Mouse (Mus musculus) midbrain, embryonic 16.5 days (tissue): ENCODE results near the gene Zfp318. TPM values are rescaled to one million over a fixed set of nuclear protein-coding genes. Genes with fewer than 3 reads are reported as not detected.

Experiments used
- ATAC-seq: fragments of 200-750 bp; cut with Nextera tagmentation; 2 replicates; pipeline ENCODE4 v1.8.0; 2017; ENCODE audit warnings: moderate TSS enrichment
- H3K27ac ChIP-seq: fragments of 300-500 bp; sonication (generic); 2 replicates; pipeline ENCODE4 v1.5.1; 2014; ENCODE audit warnings: mild to moderate bottlenecking, low read length, mixed read lengths
- H3K27me3 ChIP-seq: fragments of 300-500 bp; sonication (generic); 2 replicates; pipeline ENCODE4 v1.6.1; 2014; ENCODE audit warnings: low read depth, low read length, mixed read lengths; ENCODE audit not compliant: control insufficient read depth, insufficient read depth
- H3K36me3 ChIP-seq: fragments of 300-500 bp; sonication (generic); 2 replicates; pipeline ENCODE4 v1.6.1; 2014; ENCODE audit warnings: mild to moderate bottlenecking, low read length, moderate library complexity, mixed read lengths; ENCODE audit not compliant: control insufficient read depth, insufficient read depth
- H3K4me1 ChIP-seq: fragments of 300-500 bp; sonication (generic); 2 replicates; pipeline ENCODE4 v1.6.1; 2014; ENCODE audit warnings: mild to moderate bottlenecking, low read length, mixed read lengths; ENCODE audit not compliant: control insufficient read depth, insufficient read depth
- H3K4me2 ChIP-seq: fragments of 300-500 bp; sonication (generic); 2 replicates; pipeline ENCODE4 v1.6.1; 2014; ENCODE audit warnings: mild to moderate bottlenecking, low read length, mixed read lengths
- H3K4me3 ChIP-seq: fragments of 300-500 bp; sonication (generic); 2 replicates; pipeline ENCODE4 v1.5.1; 2014; ENCODE audit warnings: low read depth, mild to moderate bottlenecking, low read length, moderate library complexity, mixed read lengths
- H3K9ac ChIP-seq: fragments of 300-500 bp; sonication (generic); 2 replicates; pipeline ENCODE4 v1.6.1; 2014; ENCODE audit warnings: low read depth, low read length, mixed read lengths
- H3K9me3 ChIP-seq: fragments of 300-500 bp; sonication (generic); replicated peaks from 2 replicates; pipeline ENCODE4 v1.6.1; 2014; ENCODE audit warnings: mild to moderate bottlenecking, low read length, mixed read lengths; ENCODE audit not compliant: control insufficient read depth, poor library complexity, severe bottlenecking
- WGBS: fragments of 180-500 bp; shearing (Covaris S2); extraction: QIAGEN DNeasy Blood & Tissue Kit; methylation state at CpG from one replicate; pipeline ENCODE4 v1.1.7; 2014; 5-methylcytosine and 5-hydroxymethylcytosine counted together
- polyA plus RNA-seq: library from polyadenylated mRNA; unstranded; fragments of >200 nt; fragmentation: Nextera tagmentation; extraction: Ambion mirVana; gene quantifications from 2 replicates; pipeline ENCODE4 v1.2.1, GENCODE M21; 2015

Zfp318 gene
- polyA plus RNA-seq, 1 experiment from 2014 or later, result 15.2 TPM

DNA sequence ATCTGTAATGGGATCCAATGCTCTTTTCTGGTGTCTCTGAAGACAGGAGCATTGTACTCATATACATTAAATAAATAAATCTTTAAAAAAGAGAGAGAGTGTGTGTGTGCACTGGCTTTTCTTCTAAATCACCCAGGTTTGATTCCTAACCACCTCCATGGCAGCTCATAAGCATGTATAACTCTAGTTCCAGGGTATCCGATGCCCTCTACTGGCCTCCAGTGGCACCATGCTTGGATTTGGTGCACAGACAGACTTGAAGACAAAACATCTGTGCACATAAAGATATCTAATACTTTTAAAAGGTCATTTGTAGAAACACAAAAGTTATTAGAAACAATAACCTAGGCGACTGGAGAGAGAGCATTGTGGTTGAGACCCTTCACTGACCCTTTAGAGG lies 9.5 kb downstream of the Zfp318 start:
- no peak overlapping the region for H3K27ac ChIP-seq
- no peak for ATAC-seq
- no peak overlapping the region for H3K9ac ChIP-seq
- H3K4me3 ChIP-seq, result no peak overlapping the region
- peaks cover 18% of the 10 kb centered on the region; the same call in 1 of the 2 replicates for H3K36me3 ChIP-seq
- H3K27me3 ChIP-seq, result no peaks in the 10 kb centered on the region
- 49% methylated on average over 2 of the region's 2 CpGs for WGBS
- no peaks in the 10 kb centered on the region for H3K9me3 ChIP-seq
- H3K4me2 ChIP-seq, result no peak overlapping the region
- H3K4me1 ChIP-seq, result no peaks in the 10 kb centered on the region

GRCm38 (mm10) chr17:46394631-46395030 lies 11.1 kb downstream of the Zfp318 start:
- Histone ChIP-seq H3K9ac (no peak overlapping the region), H3K4me2 (no peak overlapping the region), H3K36me3 (peaks cover 21% of the 10 kb centered on the region), H3K9me3 (no peaks in the 10 kb centered on the region), H3K27me3 (no peaks in the 10 kb centered on the region), H3K4me1 (no peaks in the 10 kb centered on the region), H3K27ac (no peak overlapping the region), H3K4me3 (no peak overlapping the region)
- ATAC-seq, result no peak
- WGBS, result 90% methylated on average over 1 of the region's 1 CpGs

DNA sequence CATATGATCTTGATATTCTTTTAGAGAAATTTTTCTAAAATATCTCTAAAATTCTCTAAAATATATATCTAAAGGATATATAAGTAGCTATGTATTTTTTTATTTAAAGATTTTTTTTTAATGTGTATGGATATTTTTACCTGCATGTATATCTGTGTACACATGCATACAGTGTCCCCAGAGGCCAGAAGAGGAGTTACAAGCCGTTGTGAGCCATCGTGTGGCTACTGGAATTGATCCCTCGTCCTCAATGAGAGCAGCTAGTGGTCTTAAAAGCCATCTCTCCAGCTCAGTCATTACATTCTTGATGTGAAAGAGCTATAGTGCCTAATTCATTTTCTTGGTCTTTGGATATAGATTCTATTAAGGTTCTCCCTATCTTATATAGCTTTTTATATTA lies 24.9 kb downstream of the Zfp318 start:
- peaks cover 45% of the 10 kb centered on the region for H3K36me3 ChIP-seq
- H3K9me3 ChIP-seq, result no peaks in the 10 kb centered on the region
- H3K4me1 ChIP-seq, result no peaks in the 10 kb centered on the region
- H3K27me3 ChIP-seq, result no peaks in the 10 kb centered on the region
- no peak for ATAC-seq
- no peak overlapping the region for H3K9ac ChIP-seq
- no peak overlapping the region for H3K27ac ChIP-seq
- no peak overlapping the region for H3K4me2 ChIP-seq
- 26% methylated on average over 3 of the region's 3 CpGs for WGBS
- no peak overlapping the region for H3K4me3 ChIP-seq

DNA sequence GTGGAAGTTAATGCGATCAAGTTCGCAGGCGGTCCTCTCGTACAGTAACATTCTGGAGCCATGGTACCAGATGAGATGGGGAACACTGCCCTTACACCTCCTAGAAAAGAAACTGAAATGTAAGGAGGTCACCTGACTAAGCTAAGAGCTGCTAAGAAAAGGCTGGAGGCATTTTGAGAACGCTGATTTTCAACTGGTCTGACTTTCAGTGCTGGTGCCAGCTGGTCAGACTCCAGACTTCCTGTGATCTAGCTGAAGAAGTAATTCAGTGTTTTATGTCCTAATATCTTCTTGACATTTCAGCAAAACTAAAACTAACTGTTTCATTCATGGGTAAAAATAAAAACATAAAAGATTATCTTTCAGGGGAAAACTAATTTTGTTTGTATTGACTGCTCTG lies 35.1 kb downstream of the Zfp318 start:
- Histone ChIP-seq H3K4me1 (no peaks in the 10 kb centered on the region), H3K36me3 (no peaks in the 10 kb centered on the region; the same call in 1 of the 2 replicates), H3K9ac (no peak overlapping the region), H3K4me3 (no peak overlapping the region), H3K9me3 (no peaks in the 10 kb centered on the region), H3K4me2 (no peak overlapping the region), H3K27ac (no peak overlapping the region), H3K27me3 (no peaks in the 10 kb centered on the region)
- WGBS, result 61% methylated on average over 5 of the region's 5 CpGs
- no peak for ATAC-seq

GRCm38 (mm10) chr17:46419717-46420116 lies 36.2 kb downstream of the Zfp318 start:
- H3K4me3 ChIP-seq, result no peak overlapping the region
- no peak overlapping the region for H3K9ac ChIP-seq
- no peaks in the 10 kb centered on the region; the same call in 1 of the 2 replicates for H3K36me3 ChIP-seq
- H3K27me3 ChIP-seq, result no peaks in the 10 kb centered on the region
- no peak for ATAC-seq
- H3K4me1 ChIP-seq, result no peaks in the 10 kb centered on the region
- H3K27ac ChIP-seq, result no peak overlapping the region
- H3K4me2 ChIP-seq, result no peak overlapping the region
- H3K9me3 ChIP-seq, result no peaks in the 10 kb centered on the region

DNA sequence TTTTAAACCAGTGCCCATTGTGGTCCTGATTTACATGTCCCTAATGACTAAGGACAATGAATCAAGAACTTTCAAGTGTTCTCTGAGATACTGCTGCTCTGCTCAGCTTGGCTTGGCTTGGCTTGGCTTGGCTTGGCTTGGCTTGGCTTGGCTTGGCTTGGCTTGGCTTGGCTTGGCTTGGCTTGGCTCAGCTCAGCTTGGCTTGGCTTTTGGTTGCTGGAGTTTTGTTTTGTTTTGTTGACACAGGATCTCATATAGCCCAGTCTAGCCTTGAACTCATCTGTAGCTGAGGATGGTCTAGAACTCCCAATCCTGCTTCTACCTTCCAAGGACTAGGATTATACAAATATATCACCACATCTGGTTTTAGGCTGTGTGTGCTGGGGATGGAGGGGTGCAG lies 43.0 kb downstream of the Zfp318 start:
- H3K36me3 ChIP-seq, result no peaks in the 10 kb centered on the region
- no peaks in the 10 kb centered on the region for H3K9me3 ChIP-seq
- H3K4me3 ChIP-seq, result no peak overlapping the region
- H3K27ac ChIP-seq, result no peak overlapping the region
- H3K4me2 ChIP-seq, result no peak overlapping the region
- H3K4me1 ChIP-seq, result no peaks in the 10 kb centered on the region
- no peak for ATAC-seq
- no peaks in the 10 kb centered on the region for H3K27me3 ChIP-seq
- no peak overlapping the region for H3K9ac ChIP-seq

GRCm38 (mm10) chr17:46428761-46429414 lies 45.4 kb downstream of the Zfp318 start, which contains the start of gene Crip3:
Gene Crip3, plus strand, starts transcription at chr17:46428926.
- H3K36me3 ChIP-seq, result no peaks in the 10 kb centered on the region
- no peaks in the 10 kb centered on the region for H3K4me1 ChIP-seq
- no peaks in the 10 kb centered on the region for H3K27me3 ChIP-seq
- H3K9me3 ChIP-seq, result no peaks in the 10 kb centered on the region
- H3K9ac ChIP-seq, result no peak within 1 kb of the TSS
- no peak within 1 kb of the TSS for H3K4me3 ChIP-seq
- H3K27ac ChIP-seq, result no peak within 1 kb of the TSS
- 15% methylated on average over 18 of the region's 18 CpGs for whole genome bisulfite sequencing
- ATAC-seq, result no peak
- peak within 1 kb of the TSS; percentile 23; the same call in 1 of the 2 replicates for H3K4me2 ChIP-seq

GRCm38 (mm10) chr17:46433627-46434026 lies 50.1 kb downstream of the Zfp318 start:
- H3K27ac ChIP-seq, result no peak overlapping the region
- H3K4me1 ChIP-seq, result no peaks in the 10 kb centered on the region
- 0 out of 2 replicates have a peak, but pooled peaks cover 2% of the 10 kb centered on the region for H3K27me3 ChIP-seq
- H3K36me3 ChIP-seq, result no peaks in the 10 kb centered on the region
- WGBS, result 2% methylated on average over 17 of the region's 17 CpGs
- H3K9ac ChIP-seq, result no peak overlapping the region
- peak overlapping the region; percentile 38 for H3K4me2 ChIP-seq
- no peak for ATAC-seq
- no peaks in the 10 kb centered on the region for H3K9me3 ChIP-seq
- H3K4me3 ChIP-seq, result 0 out of 2 replicates have a peak overlapping the region, but pooled peaks have one; percentile 9

DNA sequence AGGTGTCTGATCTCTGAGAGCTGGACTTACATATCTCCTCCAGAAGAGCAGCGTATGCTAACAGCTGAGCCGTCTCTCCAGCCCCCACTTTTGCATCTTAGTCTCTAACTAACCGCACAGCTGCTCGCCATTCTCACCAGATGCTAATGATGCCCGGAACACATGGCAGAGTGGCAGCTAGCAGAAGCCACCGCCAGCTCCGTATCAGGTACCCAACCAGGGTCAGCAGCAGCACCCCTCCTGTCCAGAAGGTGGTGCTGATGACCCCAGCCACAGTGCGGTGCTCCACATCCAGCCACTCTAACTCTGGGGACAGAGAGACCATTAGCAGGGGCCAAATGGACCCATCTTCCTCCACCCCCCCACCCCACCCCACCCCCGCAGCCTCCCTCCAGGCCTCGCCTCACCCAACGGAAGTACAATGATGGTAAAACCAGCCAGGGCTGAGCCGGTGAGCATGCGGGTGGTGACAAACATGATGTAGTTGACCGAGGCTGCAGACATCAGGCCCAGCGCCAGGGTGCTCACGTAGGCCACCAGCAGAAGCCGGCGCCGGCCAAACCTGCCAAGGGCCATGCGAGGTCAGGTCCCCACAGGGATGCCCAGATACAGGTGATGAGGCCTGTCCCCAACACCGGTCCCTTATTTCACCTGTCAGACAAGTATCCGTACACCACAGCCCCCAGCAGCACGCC lies 53.3 kb downstream of the Zfp318 start:
- 26% methylated on average over 23 of the region's 23 CpGs for WGBS

More for the DNA sequence above, 53.3 kb downstream of the Zfp318 start:
- no peak overlapping the region for H3K27ac ChIP-seq
- H3K9me3 ChIP-seq, result no peaks in the 10 kb centered on the region
- H3K4me1 ChIP-seq, result no peaks in the 10 kb centered on the region
- peak overlapping the region; percentile 9; the same call in 1 of the 2 replicates for H3K4me2 ChIP-seq
- H3K4me3 ChIP-seq, result no peak overlapping the region
- 0 out of 2 replicates have a peak, but pooled peaks cover 2% of the 10 kb centered on the region for H3K27me3 ChIP-seq
- no peaks in the 10 kb centered on the region for H3K36me3 ChIP-seq
- ATAC-seq, result peak; percentile 64
- H3K9ac ChIP-seq, result no peak overlapping the region
